Mouse (Mus musculus) spleen, adult 18-20 months (tissue): ENCODE results near the gene Wdr31.

Source experiments
- DNase-seq, 2 experiments: peaks; one replicate each; pipeline ENCODE4 v3.0.0; 2022; ENCODE audit warnings: mixed read lengths in 2 of 2

The Wdr31 gene

GRCm38 (mm10) chr4:62437871-62438270 is 32.8 kb downstream of the Wdr31 start:
- DNase-seq, result no peak

- DNase-seq, result no peak
These were observed 33.4 kb downstream of the Wdr31 start for GRCm38 (mm10) chr4:62437256-62437778.

DNA sequence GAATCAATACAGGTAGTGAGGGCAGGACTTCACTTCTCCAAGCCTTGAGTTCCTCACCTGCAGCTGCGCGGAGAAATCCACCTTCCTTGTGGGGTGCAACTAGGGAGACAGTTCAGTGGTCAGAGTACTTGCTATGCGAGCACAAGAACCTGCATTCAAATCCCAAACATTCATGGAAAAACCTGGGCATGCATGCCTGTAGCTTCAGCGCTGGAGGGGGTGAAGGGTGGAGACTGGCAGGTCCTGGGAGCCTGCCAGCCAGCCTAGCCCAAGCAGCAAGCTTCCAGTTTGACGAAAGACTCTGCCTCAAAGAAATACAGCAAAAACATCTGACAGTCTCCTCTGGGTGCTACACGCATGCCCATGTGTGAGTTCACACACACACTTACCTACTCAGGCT is 35.6 kb downstream of the Wdr31 start, which contains the start of gene Rnf183:
Rnf183 (minus strand) TSS at position 172 of the 400 bp plus-strand sequence.
- no peak for DNase-seq

DNA sequence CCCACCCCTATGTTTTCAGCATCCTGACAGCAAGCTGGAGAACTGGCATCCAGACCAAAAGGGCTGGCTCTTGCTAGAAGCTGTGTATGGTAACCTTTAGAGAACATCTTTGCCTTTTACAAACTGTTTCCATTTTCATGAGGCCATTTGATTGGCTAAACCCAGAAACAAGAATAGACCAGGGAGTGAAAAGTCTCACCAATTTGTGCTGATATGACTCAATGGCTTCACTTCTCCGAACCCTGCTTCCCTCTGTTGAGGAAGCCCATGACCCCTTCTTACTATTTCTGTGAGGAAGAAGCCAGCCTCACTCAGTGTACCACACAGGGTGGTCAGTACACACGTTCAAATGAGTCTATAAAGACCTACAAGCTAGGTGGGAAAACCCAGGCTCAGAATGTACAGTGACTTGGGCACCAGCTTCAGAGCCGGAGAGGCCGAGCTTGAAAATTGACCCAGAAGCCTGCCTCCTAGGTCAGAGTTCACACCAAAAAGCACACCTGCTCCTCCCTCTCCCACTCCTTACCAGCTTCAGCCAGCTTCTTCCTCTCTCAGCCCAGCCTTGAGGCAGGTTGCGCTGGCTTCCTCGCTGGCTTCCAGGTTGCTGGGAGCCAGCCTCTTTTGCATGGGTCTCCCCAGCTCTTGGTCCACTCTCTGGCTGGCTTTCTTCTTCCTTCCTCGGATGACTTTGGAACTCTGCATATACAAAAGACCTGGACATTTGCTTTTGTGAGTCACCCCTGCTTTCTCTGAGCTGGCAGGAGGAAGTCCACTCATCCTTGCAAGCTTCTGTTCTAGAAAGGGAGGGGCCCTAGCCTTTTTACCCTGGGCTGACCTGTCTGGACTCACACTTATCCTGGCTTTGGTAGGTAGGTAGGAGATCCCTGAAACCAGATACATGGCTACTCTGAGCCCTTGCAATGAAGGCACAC is 36.5 kb downstream of the Wdr31 start:
- no peak for DNase-seq

- DNase-seq, result no peak
These were observed 39.2 kb downstream of the Wdr31 start for GRCm38 (mm10) chr4:62431522-62431921.

GRCm38 (mm10) chr4:62430678-62431077 is 40.0 kb downstream of the Wdr31 start:
- no peak for DNase-seq

DNA sequence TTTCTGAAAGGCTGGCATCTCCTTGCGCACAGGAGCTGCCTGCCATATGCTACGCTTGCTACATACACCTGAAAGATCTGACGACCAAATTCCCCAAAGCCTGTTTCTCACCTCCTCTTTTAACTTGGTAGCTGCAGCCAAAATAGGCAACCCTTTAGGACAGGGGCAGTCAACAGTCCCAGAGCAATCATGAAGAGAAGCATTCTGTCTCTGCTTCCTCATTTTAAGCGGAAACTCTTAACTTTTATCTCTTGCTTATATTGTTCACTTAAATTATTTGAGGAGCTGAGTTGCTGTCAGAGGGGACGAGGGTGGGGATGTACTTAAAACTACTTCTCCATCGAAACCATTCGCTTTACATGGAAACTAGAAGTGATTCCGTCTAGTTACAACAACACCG is 41.1 kb downstream of the Wdr31 start:
- no peak for DNase-seq

GRCm38 (mm10) chr4:62427978-62428758 is 42.5 kb downstream of the Wdr31 start:
- no peak for DNase-seq

GRCm38 (mm10) chr4:62425891-62426290 is 44.8 kb downstream of the Wdr31 start:
- no peak for DNase-seq

- DNase-seq, result no peak
These were observed 51.6 kb downstream of the Wdr31 start for GRCm38 (mm10) chr4:62419091-62419490.

DNA sequence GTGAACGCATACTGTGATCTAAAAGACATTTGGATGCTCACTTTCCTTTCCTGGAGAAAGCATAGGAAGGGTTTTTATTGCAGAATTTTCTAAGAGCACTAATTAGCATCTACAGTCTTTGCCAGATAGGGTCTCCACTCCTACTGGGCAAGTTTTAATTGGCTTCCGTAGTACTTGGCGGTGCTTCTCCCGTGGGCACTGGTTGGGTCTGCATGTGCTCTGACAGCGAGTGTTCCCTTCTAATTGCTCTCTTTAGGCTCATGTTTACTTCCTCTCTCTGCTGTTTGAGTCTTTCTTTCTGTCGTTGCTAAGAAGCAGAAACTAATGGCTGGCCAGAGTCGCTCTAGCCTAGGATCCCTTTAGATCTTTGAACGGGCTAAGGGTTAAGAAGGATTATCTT is 52.2 kb downstream of the Wdr31 start:
- no peak for DNase-seq

GRCm38 (mm10) chr4:62411606-62412005 is 59.1 kb downstream of the Wdr31 start:
- no peak for DNase-seq

GRCm38 (mm10) chr4:62410325-62410724 is 60.4 kb downstream of the Wdr31 start:
- DNase-seq, result no peak

GRCm38 (mm10) chr4:62409615-62410014 is 61.1 kb downstream of the Wdr31 start:
- DNase-seq, result no peak

GRCm38 (mm10) chr4:62408601-62409282 is 62.0 kb downstream of the Wdr31 start, which contains the start of the genes Cdc26 and Prpf4:
Cdc26 (minus strand) TSS chr4:62408642.
Prpf4 (plus strand) TSS chr4:62408797.
- peak; percentile 91 to 94 for DNase-seq

DNA sequence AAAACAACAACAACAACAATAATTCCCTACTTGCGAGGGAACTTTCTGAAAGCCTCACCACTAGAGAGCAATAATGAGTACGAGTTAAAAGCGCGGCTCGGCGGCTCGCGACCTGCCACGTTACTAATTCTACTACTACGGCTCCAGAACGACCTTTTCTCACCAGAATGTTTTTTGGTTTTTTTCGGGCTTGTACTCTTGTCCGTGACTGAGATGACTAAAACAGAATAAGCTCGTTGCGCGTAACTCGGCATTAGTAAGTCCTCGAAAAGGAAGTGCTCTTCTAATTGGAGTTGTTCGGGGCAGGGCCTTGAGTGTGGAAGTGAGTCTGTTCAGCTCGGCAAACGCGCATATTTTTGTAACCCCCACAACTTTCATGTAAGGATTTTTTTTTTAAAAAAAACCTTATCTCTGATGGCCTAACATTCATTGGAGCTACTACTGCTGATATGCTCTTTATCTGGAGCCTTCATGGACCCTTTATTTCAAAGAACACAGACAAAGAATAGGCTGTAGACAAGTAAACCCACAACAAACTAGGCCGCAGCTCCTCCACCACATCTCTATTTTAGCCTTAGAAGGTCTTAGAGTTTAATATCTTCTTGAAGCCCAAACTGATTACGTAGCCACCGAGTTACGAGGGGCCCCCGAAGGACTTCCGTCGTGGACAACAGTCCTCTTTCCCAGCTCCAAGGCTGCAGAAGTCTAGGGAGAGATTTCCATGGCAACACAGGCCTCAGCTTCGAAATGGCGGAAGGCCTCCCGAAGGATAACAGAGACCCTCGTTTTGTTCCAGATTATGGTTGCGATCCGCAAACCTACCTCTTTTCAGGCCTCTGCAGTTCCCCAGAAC is 62.7 kb downstream of the Wdr31 start:
- DNase-seq, result peak; percentile 25 to 50

DNA sequence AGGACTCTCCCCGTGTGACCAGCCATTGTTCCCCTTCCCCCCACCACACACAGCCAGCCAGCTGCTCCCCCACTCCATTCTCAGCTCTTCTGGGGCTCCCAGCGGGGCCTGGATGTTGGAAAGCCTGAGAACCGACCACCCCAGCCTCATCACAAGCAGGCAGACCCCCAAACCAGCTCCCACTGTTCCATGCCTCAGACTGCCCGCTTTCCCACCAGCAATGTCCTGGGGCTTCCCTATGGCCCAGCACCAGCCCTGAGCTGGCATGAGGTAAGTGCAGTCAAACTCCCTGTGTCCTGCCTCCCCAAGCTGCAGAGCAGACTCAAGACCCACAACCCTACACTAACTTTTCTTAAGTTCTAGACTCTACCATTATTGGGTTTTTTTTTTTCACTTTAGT is 64.6 kb downstream of the Wdr31 start:
- no peak for DNase-seq

GRCm38 (mm10) chr4:62398956-62399355 is 71.7 kb downstream of the Wdr31 start:
- no peak for DNase-seq
